Mouse (Mus musculus) intestine, embryonic 15.5 days (tissue): Measurements from ENCODE around the gene Fam222b. TPM values are rescaled to one million over a fixed set of nuclear protein-coding genes. Genes with fewer than 3 reads are reported as not detected.
A peak's percentile ranks its signal among the peaks of the same experiment; 100 is the strongest.

Source experiments
- ATAC-seq: fragments of 200-750 bp; cut with Nextera tagmentation; 2 replicates; pipeline ENCODE4 v1.8.0; 2017; ENCODE audit warnings: moderate TSS enrichment, moderate library complexity
- H3K27ac ChIP-seq: fragments of 300-500 bp; sonication (generic); 2 replicates; pipeline ENCODE4 v1.5.1; 2015; ENCODE audit warnings: mild to moderate bottlenecking, inconsistent platforms
- H3K27me3 ChIP-seq: fragments of 300-500 bp; sonication (generic); replicated peaks from 2 replicates; pipeline ENCODE4 v1.6.1; 2015; ENCODE audit warnings: inconsistent platforms
- H3K36me3 ChIP-seq: fragments of 300-500 bp; sonication (generic); 2 replicates; pipeline ENCODE4 v1.6.1; 2015; ENCODE audit warnings: inconsistent platforms
- H3K4me1 ChIP-seq: fragments of 300-500 bp; sonication (generic); replicated peaks from 2 replicates; pipeline ENCODE4 v1.6.1; 2015; ENCODE audit warnings: inconsistent platforms
- H3K4me2 ChIP-seq: fragments of 300-500 bp; sonication (generic); replicated peaks from 2 replicates; pipeline ENCODE4 v1.6.1; 2015; ENCODE audit warnings: mild to moderate bottlenecking, inconsistent platforms
- H3K4me3 ChIP-seq: fragments of 300-500 bp; sonication (generic); replicated peaks from 2 replicates; pipeline ENCODE4 v1.5.1; 2015; ENCODE audit warnings: inconsistent platforms
- H3K9ac ChIP-seq: fragments of 300-500 bp; sonication (generic); 2 replicates; pipeline ENCODE4 v1.6.1; 2015; ENCODE audit warnings: inconsistent platforms
- H3K9me3 ChIP-seq: fragments of 300-500 bp; sonication (generic); 2 replicates; pipeline ENCODE4 v1.6.1; 2016; ENCODE audit warnings: inconsistent platforms
- WGBS: fragments of 180-500 bp; shearing (Covaris S2); methylation state at CpG from one replicate; pipeline ENCODE4 v1.1.7; 2015; 5-methylcytosine and 5-hydroxymethylcytosine counted together
- polyA plus RNA-seq: library from polyadenylated mRNA; unstranded; fragments of >200 nt; fragmentation: Nextera tagmentation; extraction: Ambion mirVana; gene quantifications from 2 replicates; pipeline ENCODE4 v1.2.1, GENCODE M21; 2015

The Fam222b gene
- polyA plus RNA-seq, 1 experiment from 2014 or later: 13.1 TPM

DNA sequence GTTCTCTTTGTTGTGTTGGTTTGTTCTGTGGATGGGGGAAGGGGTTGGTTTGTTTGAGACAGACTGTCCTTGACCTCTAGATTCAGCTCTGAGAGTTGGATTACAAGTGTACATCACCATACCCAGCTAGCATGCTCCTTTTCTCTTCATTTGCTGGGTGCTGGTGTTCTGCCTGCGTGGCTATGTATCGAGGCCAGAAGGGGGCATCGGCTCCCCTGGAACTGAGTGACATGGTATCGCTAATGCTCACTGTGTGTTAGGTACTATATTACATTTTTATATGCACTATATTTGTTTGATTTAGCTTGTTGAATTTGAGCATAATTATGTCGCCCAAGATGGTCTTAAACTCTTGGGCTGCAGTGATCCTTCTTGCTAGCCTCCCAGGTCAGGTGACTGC lies 51.7 kb downstream of the Fam222b start:
- 80% methylated on average over 5 of the region's 5 CpGs for WGBS
- no peaks in the 10 kb centered on the region for H3K4me1 ChIP-seq
- H3K9ac ChIP-seq: no peak overlapping the region
- H3K9me3 ChIP-seq: no peaks in the 10 kb centered on the region
- H3K36me3 ChIP-seq: peaks cover 21% of the 10 kb centered on the region
- H3K4me3 ChIP-seq: no peak overlapping the region
- ATAC-seq: no peak
- no peak overlapping the region for H3K27ac ChIP-seq
- no peak overlapping the region for H3K4me2 ChIP-seq
- H3K27me3 ChIP-seq: no peaks in the 10 kb centered on the region

DNA sequence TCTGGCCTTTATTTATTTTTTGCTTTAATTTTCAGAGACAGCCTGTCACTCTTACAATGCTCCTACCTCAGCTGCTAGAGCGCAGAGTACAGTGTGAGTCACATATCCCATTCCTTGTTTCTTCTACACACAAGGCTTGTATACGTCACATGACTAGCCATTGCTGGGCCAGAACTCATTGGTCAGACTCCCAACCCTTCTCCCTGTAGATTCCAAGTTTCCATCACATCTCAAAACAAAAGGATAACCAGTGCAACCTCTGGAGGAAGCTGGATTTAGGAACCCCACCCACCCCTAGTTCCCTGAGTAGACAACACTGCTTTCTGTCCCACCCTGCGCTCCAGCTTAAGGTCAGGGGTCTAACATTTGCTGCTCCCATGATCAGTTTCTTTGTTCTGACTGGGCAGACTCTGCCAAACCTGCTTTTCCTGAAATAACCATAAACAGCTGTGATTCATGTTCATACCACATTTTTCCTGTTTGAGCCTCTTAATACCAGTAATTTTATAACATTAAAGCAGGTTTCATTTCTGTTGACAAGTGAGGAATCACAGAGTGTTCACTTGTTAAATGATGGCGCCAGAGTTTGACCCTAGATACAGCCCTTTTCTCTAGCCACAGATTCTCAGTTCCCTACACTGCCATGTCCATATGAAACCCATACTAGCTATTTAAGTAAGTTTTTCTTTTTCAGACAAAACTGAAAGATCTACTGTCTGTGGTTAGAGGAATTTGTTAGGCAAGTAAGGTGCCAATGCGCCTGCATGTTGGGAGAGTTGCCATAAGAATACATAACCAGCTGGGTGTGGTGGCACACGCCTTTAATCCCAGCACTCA lies 52.5 kb downstream of the Fam222b start:
- Histone ChIP-seq H3K27ac (no peak overlapping the region), H3K36me3 (peaks cover 21% of the 10 kb centered on the region), H3K9ac (no peak overlapping the region), H3K4me2 (no peak overlapping the region), H3K27me3 (no peaks in the 10 kb centered on the region), H3K9me3 (no peaks in the 10 kb centered on the region), H3K4me3 (no peak overlapping the region), H3K4me1 (0 out of 2 replicates have a peak, but pooled peaks cover under 1% of the 10 kb centered on the region)
- WGBS: 86% methylated on average over 6 of the region's 6 CpGs
- no peak for ATAC-seq

DNA sequence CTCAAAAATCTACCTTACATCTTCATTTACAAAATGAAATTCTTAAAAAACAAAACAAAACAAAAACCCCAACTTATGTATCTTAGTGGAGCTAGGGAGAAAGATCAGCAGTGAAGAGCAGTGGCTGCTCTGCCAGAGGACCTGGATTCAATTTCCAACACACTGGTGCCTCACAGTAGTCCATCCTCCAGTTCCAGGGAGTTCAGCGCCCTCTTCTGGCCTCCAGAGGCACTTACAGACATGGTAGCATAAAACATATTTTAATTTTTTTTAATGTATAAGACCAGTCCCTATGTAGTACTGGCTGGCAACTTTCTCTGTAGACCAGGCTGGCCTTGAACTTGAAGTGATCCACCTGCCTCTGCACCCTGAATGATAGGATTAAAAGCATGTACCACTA lies 56.7 kb downstream of the Fam222b start:
- Histone ChIP-seq H3K9me3 (no peaks in the 10 kb centered on the region), H3K27ac (no peak overlapping the region), H3K4me2 (no peak overlapping the region), H3K4me1 (peaks cover 16% of the 10 kb centered on the region; the same call in 1 of the 2 replicates), H3K9ac (no peak overlapping the region), H3K36me3 (peaks cover 19% of the 10 kb centered on the region), H3K27me3 (no peaks in the 10 kb centered on the region), H3K4me3 (no peak overlapping the region)
- ATAC-seq: no peak
- WGBS: 42% methylated on average over 1 of the region's 1 CpGs

DNA sequence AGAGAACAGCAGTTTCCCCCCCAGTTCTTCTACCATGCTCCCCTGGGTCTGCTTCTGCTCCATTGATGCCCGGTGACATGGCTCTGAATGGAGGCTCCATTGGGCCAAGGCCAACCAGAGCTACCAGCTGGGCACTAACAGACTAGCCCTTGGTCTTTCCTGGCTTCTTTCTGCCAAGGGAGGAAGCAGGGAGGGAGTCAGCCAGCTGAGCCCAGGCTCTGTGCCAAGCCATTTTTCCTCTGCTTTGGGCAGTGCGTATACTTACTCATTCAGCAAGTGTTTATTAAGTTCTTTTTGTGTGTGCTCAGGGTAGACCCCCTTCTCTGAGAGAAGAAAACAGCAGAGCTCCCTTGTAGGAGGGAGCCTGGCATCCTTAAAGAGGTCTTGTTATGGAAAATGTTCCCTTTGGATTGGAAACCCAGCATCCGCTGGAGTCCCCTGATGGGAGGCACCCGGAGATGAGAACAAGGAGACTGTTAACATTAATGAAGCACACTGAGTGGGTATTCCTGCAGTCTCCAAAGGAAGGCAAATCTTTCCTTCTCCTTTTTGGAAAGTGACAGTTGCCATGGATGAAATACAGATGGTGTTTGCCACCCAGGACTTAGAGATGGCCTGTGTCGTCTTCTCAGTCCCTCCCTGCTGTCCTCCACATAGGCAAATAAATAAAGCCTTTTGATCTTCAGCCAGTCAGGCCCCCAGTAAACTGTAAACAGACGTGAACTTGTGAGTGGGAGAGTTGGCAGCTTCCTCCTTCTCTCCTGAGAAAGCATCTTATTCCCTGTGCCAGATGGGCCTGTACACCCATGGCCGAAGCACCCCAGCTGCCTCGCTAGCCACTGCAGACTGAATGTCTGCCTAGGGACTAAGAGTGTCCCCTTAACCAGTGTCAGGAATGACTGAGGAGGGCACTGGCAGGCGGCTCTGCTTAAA lies 58.1 kb downstream of the Fam222b start:
- 52% methylated on average over 9 of the region's 9 CpGs for WGBS
- H3K4me3 ChIP-seq: no peak overlapping the region
- H3K27ac ChIP-seq: peak overlapping the region; percentile 48
- H3K4me2 ChIP-seq: no peak overlapping the region
- ATAC-seq: no peak
- H3K36me3 ChIP-seq: peaks cover 18% of the 10 kb centered on the region
- no peaks in the 10 kb centered on the region for H3K9me3 ChIP-seq
- H3K9ac ChIP-seq: no peak overlapping the region
- no peaks in the 10 kb centered on the region for H3K27me3 ChIP-seq
- H3K4me1 ChIP-seq: peaks cover 16% of the 10 kb centered on the region; the same call in 1 of the 2 replicates

DNA sequence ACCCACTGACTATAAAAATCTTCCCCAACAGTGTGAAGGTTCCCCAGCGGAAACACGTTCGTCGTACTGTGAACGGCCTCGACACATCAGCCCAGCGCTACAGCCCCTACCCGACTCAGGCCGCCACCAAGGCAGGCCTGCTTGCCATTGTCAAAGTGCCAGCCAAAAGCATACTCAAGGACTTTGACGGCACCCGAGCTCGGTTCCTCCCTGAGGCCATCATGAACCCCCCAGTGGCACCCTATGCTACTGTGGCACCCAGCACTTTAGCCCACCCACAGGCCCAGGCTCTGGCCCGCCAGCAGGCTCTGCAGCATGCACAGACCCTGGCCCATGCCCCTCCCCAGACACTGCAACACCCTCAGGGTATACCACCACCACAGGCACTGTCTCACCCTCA lies 59.3 kb downstream of the Fam222b start:
- Histone ChIP-seq H3K9ac (no peak overlapping the region), H3K27ac (no peak overlapping the region), H3K4me1 (peaks cover 16% of the 10 kb centered on the region; the same call in 1 of the 2 replicates), H3K9me3 (no peaks in the 10 kb centered on the region), H3K4me3 (no peak overlapping the region), H3K27me3 (no peaks in the 10 kb centered on the region), H3K36me3 (peaks cover 28% of the 10 kb centered on the region), H3K4me2 (no peak overlapping the region)
- 88% methylated on average over 13 of the region's 13 CpGs for WGBS
- ATAC-seq: no peak

DNA sequence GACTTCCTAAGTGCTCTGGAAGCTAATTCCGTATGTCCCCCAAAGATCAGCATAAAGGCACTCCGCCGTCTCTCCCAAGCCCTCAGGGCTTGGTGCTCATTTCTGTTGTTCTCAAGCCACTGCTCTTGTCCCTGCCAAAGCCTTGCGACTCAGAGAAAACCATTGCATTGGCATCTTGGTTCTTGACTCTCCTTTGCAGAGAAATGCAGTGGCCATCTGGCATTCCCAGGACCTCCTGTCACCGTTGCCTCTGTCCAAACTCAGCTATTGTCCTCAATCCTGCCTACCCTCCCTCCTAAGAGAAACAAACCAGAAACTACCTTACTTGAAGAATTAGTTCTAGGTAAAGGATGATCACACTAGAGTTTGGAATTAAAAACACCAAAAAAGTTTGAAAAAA lies 61.2 kb downstream of the Fam222b start:
- Histone ChIP-seq H3K27me3 (no peaks in the 10 kb centered on the region), H3K36me3 (peaks cover 39% of the 10 kb centered on the region), H3K4me1 (peaks cover 16% of the 10 kb centered on the region; the same call in 1 of the 2 replicates), H3K9me3 (no peaks in the 10 kb centered on the region), H3K4me2 (no peak overlapping the region), H3K9ac (no peak overlapping the region), H3K4me3 (no peak overlapping the region), H3K27ac (no peak overlapping the region)
- 82% methylated on average over 5 of the region's 5 CpGs for WGBS
- no peak for ATAC-seq

DNA sequence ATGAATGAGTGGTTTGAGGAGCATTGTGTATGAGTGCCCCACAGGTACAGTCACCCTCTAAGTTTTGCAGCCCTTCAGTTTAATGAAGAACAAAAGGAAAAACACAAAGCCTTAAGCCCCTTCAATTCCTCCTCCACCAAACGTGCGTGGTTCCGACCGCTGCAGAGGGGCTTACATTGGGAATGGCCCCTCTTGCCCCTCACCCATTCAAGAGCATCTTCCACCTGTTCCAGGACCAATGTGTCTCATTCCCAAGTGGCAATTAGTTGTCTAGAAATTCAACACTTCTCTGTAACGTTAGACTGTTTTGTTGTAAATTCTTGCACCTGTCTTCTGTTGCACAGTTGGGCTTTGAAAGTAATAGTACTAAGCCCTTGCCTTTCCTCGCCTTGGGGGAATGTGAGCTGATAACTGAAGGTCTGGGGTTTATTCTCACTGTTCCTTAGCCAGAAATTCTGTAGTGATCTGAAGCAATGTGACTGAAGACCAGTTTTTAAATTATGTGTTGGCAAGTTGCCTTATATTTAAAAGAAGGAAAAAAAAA lies 61.8 kb downstream of the Fam222b start:
- no peak for ATAC-seq
- no peaks in the 10 kb centered on the region for H3K9me3 ChIP-seq
- no peak overlapping the region for H3K9ac ChIP-seq
- H3K4me2 ChIP-seq: no peak overlapping the region
- H3K27ac ChIP-seq: no peak overlapping the region
- WGBS: 83% methylated on average over 6 of the region's 6 CpGs
- H3K36me3 ChIP-seq: peaks cover 45% of the 10 kb centered on the region
- H3K4me1 ChIP-seq: peaks cover 16% of the 10 kb centered on the region; the same call in 1 of the 2 replicates
- no peak overlapping the region for H3K4me3 ChIP-seq
- H3K27me3 ChIP-seq: no peaks in the 10 kb centered on the region

DNA sequence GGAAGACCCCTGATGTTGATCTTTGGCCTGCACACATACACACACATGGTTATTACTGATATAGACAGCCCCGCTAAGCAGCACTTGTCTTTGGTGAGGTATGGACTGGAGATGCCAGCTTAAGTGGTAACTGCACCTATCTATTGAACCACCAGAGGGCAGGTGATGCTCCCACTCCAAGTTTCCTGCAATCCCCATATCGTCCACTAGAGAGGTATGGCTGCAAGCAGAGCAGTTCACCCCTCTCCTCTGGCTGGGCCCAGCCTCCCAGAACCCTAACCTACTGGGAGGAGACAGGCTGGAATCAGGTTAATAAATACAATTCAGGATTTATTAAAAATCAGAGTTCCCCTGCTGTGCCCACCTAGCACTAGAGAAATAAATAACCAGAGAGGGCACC lies 64.6 kb downstream of the Fam222b start:
- no peaks in the 10 kb centered on the region for H3K9me3 ChIP-seq
- H3K4me2 ChIP-seq: no peak overlapping the region
- no peak overlapping the region for H3K9ac ChIP-seq
- no peaks in the 10 kb centered on the region for H3K27me3 ChIP-seq
- H3K4me3 ChIP-seq: no peak overlapping the region
- ATAC-seq: peak; percentile 45
- H3K4me1 ChIP-seq: peaks cover 21% of the 10 kb centered on the region
- 21% methylated on average over 2 of the region's 2 CpGs for WGBS
- no peak overlapping the region for H3K27ac ChIP-seq
- H3K36me3 ChIP-seq: peaks cover 47% of the 10 kb centered on the region

DNA sequence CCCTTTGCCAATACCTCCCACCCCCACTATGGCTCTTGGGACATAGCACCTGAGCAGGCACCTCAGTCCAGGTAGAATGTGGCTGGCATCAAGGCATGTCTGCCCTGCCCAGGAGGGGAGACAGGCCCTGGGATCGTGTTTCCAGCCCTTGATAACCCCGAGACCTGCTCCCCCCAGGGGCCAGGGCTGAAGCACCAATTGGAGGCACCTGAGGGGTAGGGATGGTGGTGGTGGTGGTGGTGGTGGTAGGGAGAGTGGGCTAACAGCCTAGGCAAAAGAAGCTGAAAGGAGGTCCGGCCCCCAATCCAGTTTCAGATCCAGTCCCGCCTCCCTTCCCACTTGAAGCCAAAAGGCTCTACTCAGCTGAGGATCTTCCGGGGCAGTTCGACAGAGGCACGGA lies 65.1 kb downstream of the Fam222b start:
- H3K36me3 ChIP-seq: peaks cover 45% of the 10 kb centered on the region

DNA sequence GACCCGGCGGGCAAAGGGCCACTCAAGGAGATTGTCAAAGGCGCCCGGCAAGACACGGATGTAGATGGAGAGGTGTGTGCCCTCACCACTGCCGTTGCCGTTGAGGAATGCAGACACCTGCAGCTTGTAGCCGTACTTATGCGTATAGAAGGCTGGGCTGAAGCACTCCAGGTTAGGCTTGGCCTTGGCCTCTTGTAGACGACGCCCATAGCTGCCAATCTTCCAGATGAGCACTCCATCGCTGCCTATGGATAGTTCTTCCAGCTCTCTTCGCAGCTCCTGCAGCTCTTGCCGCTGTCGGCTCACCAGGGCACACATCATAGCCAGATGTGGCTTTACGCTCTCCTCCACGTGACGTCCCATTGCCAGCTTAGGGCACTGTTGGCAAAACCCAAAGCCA lies 65.7 kb downstream of the Fam222b start:
- H3K27me3 ChIP-seq: no peaks in the 10 kb centered on the region
- no peaks in the 10 kb centered on the region for H3K9me3 ChIP-seq
- H3K4me3 ChIP-seq: no peak overlapping the region
- no peak for ATAC-seq
- no peak overlapping the region for H3K27ac ChIP-seq
- no peak overlapping the region for H3K9ac ChIP-seq
- 82% methylated on average over 18 of the region's 18 CpGs for WGBS
- H3K4me2 ChIP-seq: no peak overlapping the region
- peaks cover 41% of the 10 kb centered on the region for H3K36me3 ChIP-seq
- H3K4me1 ChIP-seq: peaks cover 21% of the 10 kb centered on the region

More for the DNA sequence above, 65.1 kb downstream of the Fam222b start:
- Histone ChIP-seq H3K4me2 (no peak overlapping the region), H3K9me3 (no peaks in the 10 kb centered on the region), H3K27me3 (no peaks in the 10 kb centered on the region), H3K9ac (no peak overlapping the region), H3K4me3 (no peak overlapping the region), H3K4me1 (peaks cover 21% of the 10 kb centered on the region), H3K27ac (no peak overlapping the region)
- ATAC-seq: no peak
- 74% methylated on average over 7 of the region's 7 CpGs for WGBS

DNA sequence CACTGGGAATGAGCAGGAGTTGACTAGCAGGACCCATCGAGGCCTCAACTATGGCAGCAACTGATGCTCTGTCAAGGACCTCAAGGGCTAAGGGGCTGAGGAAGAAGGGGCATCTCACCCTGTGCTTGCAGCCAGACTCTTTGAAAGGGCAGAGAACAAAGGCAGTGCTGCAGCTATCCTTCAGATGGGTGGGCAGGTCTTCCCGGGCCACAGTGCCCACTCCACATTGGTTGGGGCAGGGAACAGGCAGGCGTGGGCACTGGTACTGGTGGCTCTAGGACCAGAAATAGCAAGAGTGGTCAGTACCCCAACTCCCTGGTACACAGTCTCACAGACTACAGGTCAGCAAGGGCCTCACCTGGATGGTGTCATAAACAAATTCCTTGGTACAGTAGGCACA lies 66.2 kb downstream of the Fam222b start:
- Histone ChIP-seq H3K4me3 (no peak overlapping the region), H3K9ac (no peak overlapping the region), H3K4me1 (peaks cover 22% of the 10 kb centered on the region), H3K27ac (no peak overlapping the region), H3K36me3 (peaks cover 41% of the 10 kb centered on the region), H3K9me3 (no peaks in the 10 kb centered on the region), H3K27me3 (no peaks in the 10 kb centered on the region), H3K4me2 (no peak overlapping the region)
- ATAC-seq: no peak
- WGBS: 91% methylated on average over 3 of the region's 3 CpGs

DNA sequence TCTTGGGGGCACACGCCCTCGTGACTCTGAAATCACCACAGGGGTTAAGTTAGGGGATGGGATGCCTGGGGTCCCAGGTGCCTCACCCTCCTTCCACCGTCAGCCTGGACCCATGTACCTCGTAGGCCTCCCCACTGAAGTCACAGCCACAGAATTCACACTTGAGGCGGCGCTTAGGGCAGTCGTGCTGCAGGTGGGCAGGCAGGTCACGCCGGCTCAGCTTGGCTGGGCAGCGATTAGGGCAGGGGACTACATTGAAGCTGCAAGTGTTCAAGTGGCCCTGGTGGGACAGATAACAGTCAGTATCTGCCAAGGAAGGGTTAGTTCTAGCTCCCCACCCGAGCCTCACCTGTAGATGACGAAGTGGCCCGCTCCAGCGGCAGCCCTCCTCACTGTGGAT lies 66.7 kb downstream of the Fam222b start:
- H3K9ac ChIP-seq: no peak overlapping the region
- H3K9me3 ChIP-seq: no peaks in the 10 kb centered on the region
- H3K4me3 ChIP-seq: no peak overlapping the region
- H3K4me2 ChIP-seq: no peak overlapping the region
- peaks cover 41% of the 10 kb centered on the region for H3K36me3 ChIP-seq
- peaks cover 27% of the 10 kb centered on the region for H3K4me1 ChIP-seq
- 85% methylated on average over 14 of the region's 14 CpGs for WGBS
- ATAC-seq: no peak
- H3K27me3 ChIP-seq: no peaks in the 10 kb centered on the region
- H3K27ac ChIP-seq: 0 out of 2 replicates have a peak overlapping the region, but pooled peaks have one; percentile 22
